Mouse (Mus musculus) forebrain, embryonic 14.5 days (tissue): ENCODE measurements around the gene Nploc4. TPM values are rescaled to one million over a fixed set of nuclear protein-coding genes. Genes with fewer than 3 reads are reported as not detected.
"Not testable (repeated sequence)": the region's sequence is repeated elsewhere in the genome, so short reads cannot be mapped to it uniquely, and the experiment has no call there.

ENCODE experiments used
- ATAC-seq: fragments of 200-750 bp; cut with Nextera tagmentation; 2 replicates; pipeline ENCODE4 v1.8.0; 2017; ENCODE audit warnings: mild to moderate bottlenecking, moderate library complexity
- DNase-seq: peaks from one replicate; pipeline ENCODE4 v3.0.0-alpha.2; 2015; ENCODE audit warnings: low spot score
- H3K27ac ChIP-seq: fragments of 300-500 bp; sonication (generic); 2 replicates; pipeline ENCODE4 v1.5.1; 2014; ENCODE audit warnings: low read depth, mild to moderate bottlenecking, control low read depth, low read length, moderate library complexity
- H3K27me3 ChIP-seq: fragments of 300-500 bp; sonication (generic); replicated peaks from 2 replicates; pipeline ENCODE4 v1.6.1; 2014; ENCODE audit warnings: low read length, control low read depth, mixed read lengths; ENCODE audit not compliant: control insufficient read depth, insufficient read depth
- H3K36me3 ChIP-seq: fragments of 300-500 bp; sonication (generic); 2 replicates; pipeline ENCODE4 v1.6.1; 2014; ENCODE audit warnings: low read length, control low read depth; ENCODE audit not compliant: control insufficient read depth, insufficient read depth
- H3K4me1 ChIP-seq: fragments of 300-500 bp; sonication (generic); 2 replicates; pipeline ENCODE4 v1.6.1; 2014; ENCODE audit warnings: antibody characterized with exemption, low read length, control low read depth; ENCODE audit not compliant: control insufficient read depth, insufficient read depth
- H3K4me2 ChIP-seq: fragments of 300-500 bp; sonication (generic); 2 replicates; pipeline ENCODE4 v1.6.1; 2014; ENCODE audit warnings: mild to moderate bottlenecking, control low read depth, low read length
- H3K4me3 ChIP-seq: fragments of 300-500 bp; sonication (generic); 2 replicates; pipeline ENCODE4 v1.5.1; 2014; ENCODE audit warnings: low read depth, low read length, control low read depth
- H3K9ac ChIP-seq: fragments of 300-500 bp; sonication (generic); 2 replicates; pipeline ENCODE4 v1.6.1; 2014; ENCODE audit warnings: mild to moderate bottlenecking, low read length, control low read depth, moderate library complexity
- H3K9me3 ChIP-seq: fragments of 300-500 bp; sonication (generic); replicated peaks from 2 replicates; pipeline ENCODE4 v1.6.1; 2016; ENCODE audit warnings: low read length, control low read depth, mixed read lengths; ENCODE audit not compliant: control insufficient read depth
- WGBS: fragments of 180-500 bp; shearing (Covaris S2); extraction: QIAGEN DNeasy Blood & Tissue Kit; methylation state at CpG from one replicate; pipeline ENCODE4 v1.1.7; 2014; 5-methylcytosine and 5-hydroxymethylcytosine counted together
- polyA plus RNA-seq: library from polyadenylated mRNA; unstranded; fragments of >200 nt; fragmentation: Nextera tagmentation; extraction: Ambion mirVana; gene quantifications from 2 replicates; pipeline ENCODE4 v1.2.1, GENCODE M21; 2014

The Nploc4 gene
- polyA plus RNA-seq, 1 experiment from 2014 or later = 29.9 TPM

DNA sequence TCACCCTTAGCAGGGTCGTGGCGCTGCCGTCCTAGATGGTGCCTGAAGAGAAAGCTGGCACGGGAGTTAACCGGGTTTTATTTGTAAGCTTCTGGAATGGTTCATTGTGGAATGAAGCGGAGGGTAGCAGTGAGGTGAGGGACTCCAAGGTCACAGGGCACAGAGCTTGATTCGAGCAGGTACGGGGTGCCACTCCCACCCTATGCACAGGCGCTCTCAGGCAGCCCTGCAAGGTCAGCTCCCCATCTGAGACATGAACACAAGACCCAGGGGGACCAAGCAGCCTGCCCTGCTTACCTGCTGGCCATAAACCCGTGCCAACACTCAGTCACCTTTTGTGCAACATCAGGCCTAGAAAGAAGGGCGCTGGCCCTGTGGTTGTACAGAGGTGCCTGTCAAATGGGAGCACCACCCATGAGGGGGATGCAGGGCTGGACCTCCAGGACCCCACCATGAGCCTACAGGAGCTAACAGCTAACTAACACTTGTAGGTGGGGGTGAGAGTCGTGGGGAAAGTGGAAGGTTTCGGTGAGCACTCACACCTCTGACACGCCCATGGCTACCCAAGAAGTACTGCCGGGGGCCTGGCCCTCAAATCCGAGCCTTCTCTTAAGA, 88.0 kb downstream of the Nploc4 start:
- Histone ChIP-seq H3K36me3 (peaks cover 19% of the 10 kb centered on the region), H3K9me3 (no peaks in the 10 kb centered on the region), H3K27ac (peak overlapping the region; percentile 99), H3K9ac (peak overlapping the region; percentile 100), H3K4me2 (peak overlapping the region; percentile 99), H3K27me3 (no peaks in the 10 kb centered on the region), H3K4me3 (peak overlapping the region; percentile 100), H3K4me1 (peaks cover 20% of the 10 kb centered on the region)
- 0 out of 2 replicates have a peak, but pooled peaks have one; percentile 2 for ATAC-seq
- DNase-seq = peak; percentile 51
- 5% methylated on average over 16 of the region's 16 CpGs for WGBS

DNA sequence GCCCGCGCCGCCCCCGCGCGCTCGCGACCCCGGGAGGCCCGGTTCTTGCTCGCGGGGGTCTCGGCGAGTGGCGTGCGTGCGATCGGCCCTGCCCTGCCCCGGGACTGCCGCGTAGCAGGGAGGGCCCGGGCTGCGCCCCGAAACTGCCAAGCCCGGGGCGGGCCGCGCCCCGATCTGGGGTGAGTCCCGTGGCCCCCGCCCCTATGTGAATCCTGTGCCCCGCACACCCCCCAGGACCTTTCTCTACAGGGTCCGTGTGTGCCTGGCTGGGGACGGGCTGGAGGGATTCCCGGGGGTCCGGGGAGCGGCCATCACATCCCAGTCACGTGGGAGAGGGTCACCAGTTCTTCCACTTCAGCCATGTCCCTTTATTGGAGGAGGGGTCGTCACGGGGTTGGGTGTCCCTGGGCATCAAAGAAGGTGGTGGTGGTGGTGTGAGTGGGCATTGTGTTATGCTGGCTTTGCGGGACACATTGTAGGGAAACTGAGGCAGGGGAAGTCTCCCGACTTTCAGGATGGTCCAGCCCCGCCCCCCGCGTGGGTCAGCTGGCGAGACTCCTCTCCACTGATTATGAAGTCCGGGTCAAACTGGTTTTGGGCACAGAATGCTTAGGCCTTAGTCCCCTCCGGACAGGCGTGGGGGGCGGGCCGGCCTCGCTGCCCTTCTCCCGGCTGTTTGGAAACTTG, 88.7 kb downstream of the Nploc4 start:
- peaks cover 19% of the 10 kb centered on the region for H3K36me3 ChIP-seq
- H3K27ac ChIP-seq = peak overlapping the region; percentile 99
- WGBS = under 1% methylated on average over 41 of the region's 53 CpGs
- no peaks in the 10 kb centered on the region for H3K9me3 ChIP-seq
- peak overlapping the region; percentile 99 for H3K4me2 ChIP-seq
- peak; percentile 21; the same call in 1 of the 2 replicates for ATAC-seq
- H3K27me3 ChIP-seq = no peaks in the 10 kb centered on the region
- peak overlapping the region; percentile 100 for H3K9ac ChIP-seq
- peaks cover 20% of the 10 kb centered on the region for H3K4me1 ChIP-seq
- DNase-seq = peak; percentile 76
- H3K4me3 ChIP-seq = peak overlapping the region; percentile 100

DNA sequence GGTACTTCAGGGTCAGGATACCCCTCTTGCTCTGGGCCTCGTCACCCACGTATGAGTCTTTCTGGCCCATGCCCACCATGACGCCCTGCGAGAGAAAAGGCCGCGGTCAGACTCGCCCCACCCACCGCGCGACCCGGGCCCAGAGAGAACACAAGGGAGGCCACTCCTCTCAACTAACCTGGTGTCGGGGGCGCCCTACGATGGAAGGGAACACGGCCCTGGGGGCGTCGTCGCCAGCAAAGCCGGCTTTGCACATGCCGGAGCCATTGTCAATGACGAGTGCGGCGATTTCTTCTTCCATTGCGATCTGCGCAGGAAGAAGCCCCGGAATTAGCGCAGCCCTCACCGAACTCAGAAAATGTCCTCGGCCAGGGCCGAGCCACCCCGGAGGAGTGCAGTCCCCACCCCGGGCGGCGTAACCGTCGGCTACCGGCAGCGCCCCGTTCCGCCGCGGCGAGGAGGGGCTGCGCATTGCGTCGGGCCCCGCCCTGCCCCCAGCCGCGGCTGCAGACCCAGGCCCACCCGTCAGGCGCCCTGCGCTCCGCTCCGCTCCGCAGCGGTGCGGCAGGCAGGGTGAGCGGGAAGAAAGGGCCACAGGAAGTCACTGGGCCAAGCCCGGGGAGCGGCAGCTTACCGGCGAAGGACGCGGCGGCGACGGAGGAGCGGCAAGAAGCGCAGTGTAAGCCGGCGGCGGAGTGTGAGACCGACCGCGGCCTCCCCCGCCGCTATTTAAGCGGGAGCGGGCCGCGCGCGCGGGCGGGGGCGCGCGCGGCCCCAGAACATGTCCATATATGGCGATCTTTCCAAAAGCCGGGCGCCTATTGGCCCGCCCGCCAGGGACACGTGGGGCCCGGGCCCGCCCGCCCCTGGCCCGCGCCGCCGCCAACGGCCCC, 89.5 kb downstream of the Nploc4 start, which contains the start of gene Actg1:
Gene Actg1 (minus strand): TSS at position 752 of the 893 bp plus-strand sequence.
- peak; percentile 86 for ATAC-seq
- H3K27ac ChIP-seq = peak within 1 kb of the TSS; percentile 99
- peak; percentile 96 for DNase-seq
- H3K4me2 ChIP-seq = peak within 1 kb of the TSS; percentile 99
- peaks cover 16% of the 10 kb centered on the region for H3K4me1 ChIP-seq
- H3K9me3 ChIP-seq = no peaks in the 10 kb centered on the region
- 5% methylated on average over 59 of the region's 103 CpGs for WGBS
- no peaks in the 10 kb centered on the region for H3K27me3 ChIP-seq
- H3K36me3 ChIP-seq = peaks cover 23% of the 10 kb centered on the region
- peak within 1 kb of the TSS; percentile 100 for H3K4me3 ChIP-seq
- H3K9ac ChIP-seq = peak within 1 kb of the TSS; percentile 100

DNA sequence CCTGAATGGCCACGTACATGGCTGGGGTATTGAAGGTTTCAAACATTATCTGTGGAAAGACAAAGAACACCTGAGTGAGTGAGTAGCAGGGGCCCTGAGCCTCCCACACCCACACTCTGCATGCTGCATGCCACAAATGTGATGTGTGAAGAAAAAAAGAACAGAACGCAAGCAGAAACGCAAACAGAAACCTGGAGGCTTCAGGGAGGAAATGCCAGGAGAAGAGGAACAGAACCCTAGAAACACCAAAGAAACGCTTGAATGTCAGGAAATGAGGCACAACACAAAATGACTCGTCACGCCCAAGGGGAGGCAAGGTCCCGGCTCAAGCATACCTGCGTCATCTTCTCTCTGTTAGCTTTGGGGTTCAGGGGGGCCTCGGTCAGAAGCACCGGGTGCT, 90.2 kb downstream of the Nploc4 start:
- H3K4me1 ChIP-seq = peaks cover 11% of the 10 kb centered on the region

DNA sequence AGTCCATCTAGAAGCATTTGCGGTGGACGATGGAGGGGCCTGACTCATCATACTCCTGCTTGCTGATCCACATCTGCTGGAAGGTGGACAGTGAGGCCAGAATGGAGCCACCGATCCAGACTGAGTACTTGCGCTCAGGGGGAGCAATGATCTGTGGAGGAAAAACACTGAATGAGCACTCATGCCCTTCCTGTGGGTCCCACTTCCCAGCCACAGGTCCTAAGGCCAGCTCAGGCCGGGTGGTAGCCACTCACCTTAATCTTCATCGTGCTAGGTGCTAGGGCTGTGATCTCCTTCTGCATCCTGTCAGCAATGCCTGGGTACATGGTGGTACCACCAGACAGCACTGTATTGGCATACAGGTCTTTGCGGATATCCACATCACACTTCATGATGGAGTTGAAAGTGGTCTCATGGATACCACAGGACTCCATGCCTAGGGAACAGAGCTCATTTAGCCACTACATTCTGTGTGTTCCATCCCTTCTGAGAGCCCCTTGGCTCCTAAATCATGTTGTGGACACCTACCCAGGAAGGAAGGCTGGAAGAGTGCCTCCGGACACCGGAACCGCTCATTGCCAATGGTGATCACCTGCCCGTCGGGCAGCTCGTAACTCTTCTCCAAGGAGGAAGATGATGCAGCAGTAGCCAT, 91.0 kb downstream of the Nploc4 start:
- peak overlapping the region; percentile 67 for H3K4me2 ChIP-seq

More for the DNA sequence above, 90.2 kb downstream of the Nploc4 start:
- peak overlapping the region; percentile 77 for H3K4me2 ChIP-seq
- H3K36me3 ChIP-seq = peaks cover 23% of the 10 kb centered on the region
- H3K9me3 ChIP-seq = no peaks in the 10 kb centered on the region
- H3K27me3 ChIP-seq = no peaks in the 10 kb centered on the region
- no peak for DNase-seq
- ATAC-seq = no peak
- peak overlapping the region; percentile 100 for H3K9ac ChIP-seq
- H3K4me3 ChIP-seq = peak overlapping the region; percentile 100
- WGBS = 6% methylated on average over 9 of the region's 10 CpGs
- peak overlapping the region; percentile 99; the same call in 1 of the 2 replicates for H3K27ac ChIP-seq

DNA sequence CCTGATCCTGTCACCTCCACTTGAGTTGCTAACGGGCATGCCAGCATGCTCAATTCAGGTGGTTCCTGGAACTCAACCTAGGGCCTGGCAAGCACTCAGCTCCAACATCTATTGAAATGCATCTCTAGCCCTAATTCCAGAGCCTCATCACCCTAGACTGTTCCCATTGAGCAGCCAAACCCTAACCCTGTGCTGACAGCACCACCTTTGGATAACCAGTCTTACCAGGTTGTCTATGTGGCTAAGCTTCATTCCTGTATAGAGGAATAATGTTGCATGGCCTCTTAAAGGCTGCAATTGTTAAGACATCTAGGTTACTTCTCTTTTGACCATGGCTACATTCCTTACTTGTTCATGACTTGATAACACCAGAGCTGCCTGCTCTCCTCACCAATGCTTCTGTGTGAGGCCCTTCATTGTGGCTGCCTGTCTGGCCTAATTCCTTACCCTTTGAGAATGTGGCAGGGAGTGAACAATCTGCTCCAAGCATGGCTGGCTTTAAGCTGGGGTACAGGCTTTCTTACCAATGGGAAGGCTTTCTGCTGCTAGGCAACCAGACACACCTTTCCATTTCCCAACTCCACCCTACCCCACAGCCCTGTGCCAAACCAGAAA, 92.3 kb downstream of the Nploc4 start:
- H3K4me3 ChIP-seq = peak overlapping the region; percentile 16
- peaks cover 23% of the 10 kb centered on the region for H3K36me3 ChIP-seq
- no peaks in the 10 kb centered on the region for H3K9me3 ChIP-seq
- H3K4me2 ChIP-seq = peak overlapping the region; percentile 56
- 32% methylated on average over 1 of the region's 1 CpGs for WGBS
- peaks cover 7% of the 10 kb centered on the region; the same call in 1 of the 2 replicates for H3K4me1 ChIP-seq
- H3K27me3 ChIP-seq = no peaks in the 10 kb centered on the region
- DNase-seq (no peak), ATAC-seq (no peak)
- H3K9ac ChIP-seq = peak overlapping the region; percentile 42
- H3K27ac ChIP-seq = peak overlapping the region; percentile 6; the same call in 1 of the 2 replicates

More for the DNA sequence above, 91.0 kb downstream of the Nploc4 start:
- peak overlapping the region; percentile 58 for H3K9ac ChIP-seq
- not testable (repeated sequence) for DNase-seq, ATAC-seq, H3K27me3 ChIP-seq, H3K9me3 ChIP-seq, H3K27ac ChIP-seq
- peaks cover 23% of the 10 kb centered on the region for H3K36me3 ChIP-seq
- H3K4me1 ChIP-seq = peaks cover 11% of the 10 kb centered on the region
- peak overlapping the region; percentile 39 for H3K4me3 ChIP-seq
- WGBS = 73% methylated on average over 10 of the region's 13 CpGs

DNA sequence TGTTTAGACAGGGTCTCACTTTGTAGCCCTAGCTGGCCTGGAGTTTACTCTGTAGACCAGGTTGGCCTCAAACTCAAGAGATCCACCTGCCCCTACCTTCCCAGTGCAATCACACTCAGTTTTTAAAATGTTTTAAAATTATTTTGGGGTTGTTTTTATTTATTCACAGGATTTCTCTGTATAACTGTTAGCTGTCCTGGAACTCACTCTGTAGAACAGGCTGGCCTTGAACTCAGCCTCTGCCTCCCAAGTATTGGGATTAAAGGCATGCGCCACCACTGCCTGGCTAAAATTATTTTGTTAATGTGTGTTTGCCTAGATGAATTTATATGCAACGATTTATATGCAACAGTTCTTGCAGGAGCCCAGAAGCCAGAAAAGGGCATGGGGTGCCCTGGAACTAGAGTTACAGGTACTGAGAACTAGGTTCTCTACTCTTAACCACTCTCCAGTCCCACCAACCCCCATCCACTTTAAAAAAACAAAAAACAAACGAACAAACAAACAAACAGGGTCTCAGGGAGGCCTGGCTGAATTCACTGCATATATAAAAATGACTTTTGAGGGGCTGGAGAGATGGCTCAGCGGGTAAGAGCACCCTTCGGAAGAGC, 93.1 kb downstream of the Nploc4 start:
- H3K27ac ChIP-seq = no peak overlapping the region; the same call in 1 of the 2 replicates

More for the DNA sequence above, 93.1 kb downstream of the Nploc4 start:
- Histone ChIP-seq H3K4me1 (peaks cover 5% of the 10 kb centered on the region; the same call in 1 of the 2 replicates), H3K4me2 (peak overlapping the region; percentile 56), H3K36me3 (peaks cover 23% of the 10 kb centered on the region), H3K9me3 (no peaks in the 10 kb centered on the region), H3K9ac (no peak overlapping the region), H3K27me3 (no peaks in the 10 kb centered on the region), H3K4me3 (peak overlapping the region; percentile 16; the same call in 1 of the 2 replicates)
- WGBS = 66% methylated on average over 5 of the region's 5 CpGs
- DNase-seq = no peak
- no peak for ATAC-seq
